Mouse (Mus musculus): ENCODE results near the gene Celf2.

DNA sequence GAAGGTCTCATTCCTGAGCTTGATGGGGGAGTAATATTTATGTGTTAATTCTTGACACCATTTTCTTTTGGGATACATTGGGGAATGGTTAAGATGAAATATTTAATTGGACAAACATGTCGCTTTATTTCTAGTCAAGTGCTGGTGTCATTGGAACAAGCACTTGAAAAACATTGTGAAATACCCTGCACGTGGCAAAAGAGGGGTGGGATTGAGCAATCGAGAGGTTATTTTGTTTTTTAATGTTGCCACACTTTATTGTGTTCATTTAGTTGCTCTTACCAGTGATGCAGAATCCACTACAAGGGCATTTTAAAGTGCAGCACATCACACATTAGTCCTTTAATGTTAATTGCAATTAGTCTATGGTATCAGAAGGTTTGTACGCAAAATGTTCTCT is 242.2 kb downstream of the Celf2 start:
- TF ChIP-seq CTCF (IDR thresholded peaks at IDR 0.05; ENCODE audit: borderline replicate concordance, insufficient read depth, low read depth, low read length) (no peak), POLR2A (IDR thresholded peaks at IDR 0.05; ENCODE audit: borderline replicate concordance, insufficient read depth, low read length) (no peak)

Measured in cerebellum, adult 2 months (tissue).